Mouse (Mus musculus) thymus, postnatal 10 days (tissue): ENCODE measurements around the gene Terf2.
"Not testable (repeated sequence)": the region's sequence is repeated elsewhere in the genome, so short reads cannot be mapped to it uniquely, and the experiment has no call there.

ENCODE experiments used
- DNase-seq, 2 experiments: peaks; one replicate each; pipeline ENCODE4 v3.0.0; 2021; ENCODE audit warnings: low spot score in 2 of 2

Gene Terf2

GRCm38 (mm10) chr8:107114150-107115007 lies 18.0 kb upstream of the Terf2 start:
- DNase-seq = no peak

GRCm38 (mm10) chr8:107113209-107113608 lies 16.9 kb upstream of the Terf2 start:
- no peak for DNase-seq

GRCm38 (mm10) chr8:107111340-107112105 lies 15.2 kb upstream of the Terf2 start:
- DNase-seq = no peak

- no peak for DNase-seq
These were observed 14.4 kb upstream of the Terf2 start for GRCm38 (mm10) chr8:107110629-107111330.

- no peak for DNase-seq
These were observed 13.6 kb upstream of the Terf2 start for GRCm38 (mm10) chr8:107109816-107110435.

- no peak for DNase-seq
These were observed 12.8 kb upstream of the Terf2 start for GRCm38 (mm10) chr8:107108978-107109720.

- not testable (repeated sequence) for DNase-seq
These were observed 11.7 kb upstream of the Terf2 start for GRCm38 (mm10) chr8:107108089-107108488.

GRCm38 (mm10) chr8:107104547-107104946 lies 8.2 kb upstream of the Terf2 start:
- peak; percentile 38 to 83 for DNase-seq

- no peak for DNase-seq
These were observed 4.3 kb upstream of the Terf2 start for GRCm38 (mm10) chr8:107100635-107101034.

- peak in 1 of 2 experiments; percentile 18 for DNase-seq
These were observed 506 bp downstream of the Terf2 start for GRCm38 (mm10) chr8:107095717-107096365.

- no peak for DNase-seq
These were observed 5.8 kb downstream of the Terf2 start for GRCm38 (mm10) chr8:107090531-107090930.

GRCm38 (mm10) chr8:107088526-107089063 lies 7.8 kb downstream of the Terf2 start:
- no peak for DNase-seq

GRCm38 (mm10) chr8:107086018-107086417 lies 10.3 kb downstream of the Terf2 start:
- no peak for DNase-seq

- DNase-seq = peak in 1 of 2 experiments; percentile 23
These were observed 11.0 kb downstream of the Terf2 start for GRCm38 (mm10) chr8:107085358-107085757.

- DNase-seq = no peak
These were observed 20.0 kb downstream of the Terf2 start for GRCm38 (mm10) chr8:107076239-107076888.

GRCm38 (mm10) chr8:107074128-107074527 lies 22.2 kb downstream of the Terf2 start:
- no peak for DNase-seq

- DNase-seq = no peak
These were observed 22.6 kb downstream of the Terf2 start for GRCm38 (mm10) chr8:107073706-107074105.

- no peak for DNase-seq
These were observed 30.5 kb downstream of the Terf2 start, which contains the start of gene Tmed6 for GRCm38 (mm10) chr8:107065511-107066496. Gene Tmed6 (minus strand): TSS chr8:107065644.
